Mouse (Mus musculus) liver, embryonic 16.5 days (tissue): ENCODE data around the gene D330020A13Rik. TPM values are rescaled to one million over a fixed set of nuclear protein-coding genes. Genes with fewer than 3 reads are reported as not detected.

Experiments used
- ATAC-seq: fragments of 200-750 bp; cut with Nextera tagmentation; 2 replicates; pipeline ENCODE4 v1.8.0; 2017; ENCODE audit warnings: low read depth, mild to moderate bottlenecking, moderate number of reproducible peaks, moderate library complexity
- H3K27ac ChIP-seq: fragments of 300-500 bp; sonication (generic); 2 replicates; pipeline ENCODE4 v1.5.1; 2014; ENCODE audit warnings: mild to moderate bottlenecking, low read length
- H3K27me3 ChIP-seq: fragments of 300-500 bp; sonication (generic); 2 replicates; pipeline ENCODE4 v1.6.1; 2014; ENCODE audit warnings: low read depth, low read length, mixed read lengths; ENCODE audit not compliant: control insufficient read depth, insufficient read depth
- H3K36me3 ChIP-seq: fragments of 300-500 bp; sonication (generic); 2 replicates; pipeline ENCODE4 v1.6.1; 2014; ENCODE audit warnings: mild to moderate bottlenecking; ENCODE audit not compliant: control insufficient read depth, insufficient read depth
- H3K4me1 ChIP-seq: fragments of 300-500 bp; sonication (generic); 2 replicates; pipeline ENCODE4 v1.6.1; 2014; ENCODE audit warnings: low read depth, low read length, mixed read lengths; ENCODE audit not compliant: control insufficient read depth
- H3K4me2 ChIP-seq: fragments of 300-500 bp; sonication (generic); 2 replicates; pipeline ENCODE4 v1.6.1; 2014; ENCODE audit warnings: low read depth, low read length, mixed read lengths
- H3K4me3 ChIP-seq: fragments of 300-500 bp; sonication (generic); 2 replicates; pipeline ENCODE4 v1.5.1; 2014; ENCODE audit warnings: low read depth, mild to moderate bottlenecking, low read length
- H3K9ac ChIP-seq: fragments of 300-500 bp; sonication (generic); 2 replicates; pipeline ENCODE4 v1.6.1; 2014; ENCODE audit warnings: low read depth, low read length
- H3K9me3 ChIP-seq: fragments of 300-500 bp; sonication (generic); replicated peaks from 2 replicates; pipeline ENCODE4 v1.6.1; 2016; ENCODE audit warnings: low read length; ENCODE audit not compliant: control insufficient read depth
- WGBS: fragments of 180-500 bp; shearing (Covaris S2); extraction: QIAGEN DNeasy Blood & Tissue Kit; methylation state at CpG from one replicate; pipeline ENCODE4 v1.1.7; 2014; ENCODE audit not compliant: insufficient replicate concordance; 5-methylcytosine and 5-hydroxymethylcytosine counted together
- polyA plus RNA-seq: library from polyadenylated mRNA; unstranded; fragments of >200 nt; fragmentation: Nextera tagmentation; extraction: Ambion mirVana; gene quantifications from 2 replicates; pipeline ENCODE4 v1.2.1, GENCODE M21; 2015

D330020A13Rik gene
- polyA plus RNA-seq, 1 experiment from 2014 or later, result not detected

DNA sequence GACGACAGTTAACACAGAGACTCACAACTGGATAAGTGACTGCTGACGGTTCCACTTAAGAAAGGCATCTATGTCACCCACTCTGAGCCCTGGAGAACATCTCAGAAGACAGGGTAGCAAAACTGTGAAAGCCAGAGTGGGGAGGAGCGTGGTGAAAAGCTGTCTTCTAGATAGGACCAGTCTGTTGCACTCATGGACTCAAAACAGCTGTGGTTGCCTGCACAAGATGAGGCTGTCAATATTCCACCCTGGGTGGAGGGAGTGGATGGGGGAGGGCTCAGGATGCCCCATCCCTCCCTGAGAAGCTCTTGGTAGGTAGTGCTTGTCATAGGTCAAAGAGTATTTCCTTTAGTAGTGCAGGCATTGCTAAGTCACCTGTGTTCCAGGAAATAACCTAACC is 15.6 kb downstream of the D330020A13Rik start:
- Histone ChIP-seq H3K36me3 (no peaks in the 10 kb centered on the region), H3K27ac (no peak overlapping the region), H3K4me1 (no peaks in the 10 kb centered on the region), H3K4me2 (no peak overlapping the region), H3K4me3 (no peak overlapping the region), H3K9ac (no peak overlapping the region), H3K9me3 (no peaks in the 10 kb centered on the region), H3K27me3 (no peaks in the 10 kb centered on the region)
- WGBS, result 46% methylated on average over 3 of the region's 3 CpGs
- no peak for ATAC-seq

DNA sequence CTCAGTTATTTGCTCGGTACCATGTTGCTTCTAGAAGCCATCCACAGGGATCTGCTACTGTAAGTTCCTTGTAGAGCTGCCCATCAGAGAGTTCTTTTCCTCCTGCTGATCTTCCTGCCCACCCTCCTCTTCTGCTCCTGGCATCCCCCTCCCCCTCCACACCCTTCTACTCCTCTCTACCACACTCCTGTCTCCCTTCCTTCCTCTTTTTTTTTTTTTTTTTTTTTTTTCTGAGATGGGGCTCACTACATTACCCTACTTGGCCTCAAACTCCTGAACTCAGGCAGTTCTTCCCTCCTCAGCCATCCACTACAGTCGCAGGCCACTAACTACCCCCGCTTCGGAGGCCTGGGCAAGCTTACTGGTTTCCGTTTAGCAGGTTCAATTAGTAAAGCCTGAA is 18.3 kb downstream of the D330020A13Rik start:
- WGBS, result 24% methylated on average over 5 of the region's 5 CpGs
- Histone ChIP-seq H3K4me3 (no peak overlapping the region), H3K4me2 (no peak overlapping the region), H3K4me1 (no peaks in the 10 kb centered on the region), H3K27me3 (no peaks in the 10 kb centered on the region), H3K27ac (no peak overlapping the region), H3K9ac (no peak overlapping the region), H3K9me3 (no peaks in the 10 kb centered on the region), H3K36me3 (no peaks in the 10 kb centered on the region)
- ATAC-seq, result no peak

DNA sequence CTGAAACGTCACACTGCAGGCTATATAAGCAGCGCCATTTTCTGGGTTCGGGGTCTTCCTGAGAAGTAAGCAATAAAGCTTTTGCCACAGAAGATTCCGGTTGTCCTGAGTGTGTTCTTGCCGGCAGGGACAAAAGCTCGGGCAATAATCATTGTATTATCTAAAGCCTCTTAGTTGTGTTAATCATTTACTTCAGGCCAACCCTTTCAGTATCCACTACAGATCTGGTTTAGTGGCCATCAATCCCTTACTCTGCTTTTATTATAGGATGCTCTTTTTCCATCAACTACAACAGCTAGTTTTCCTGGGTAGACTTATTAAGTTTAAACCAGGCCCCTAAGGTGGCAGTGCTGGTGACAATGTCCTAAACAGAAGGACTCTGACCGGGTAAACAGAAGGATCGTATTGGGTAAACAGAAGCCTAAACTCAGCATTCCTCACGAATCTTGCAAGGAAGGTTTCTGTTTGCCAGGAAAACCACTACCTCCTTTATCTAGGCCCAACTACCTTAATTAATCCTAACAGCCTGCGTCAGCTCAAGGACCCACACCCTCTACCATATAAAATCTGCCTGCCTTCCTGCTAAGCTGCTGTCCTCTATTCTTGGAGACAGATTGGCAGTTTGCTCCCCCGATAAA is 24.3 kb downstream of the D330020A13Rik start:
- H3K4me2 ChIP-seq, result no peak overlapping the region
- H3K27ac ChIP-seq, result no peak overlapping the region
- H3K4me1 ChIP-seq, result no peaks in the 10 kb centered on the region
- H3K9ac ChIP-seq, result no peak overlapping the region
- no peaks in the 10 kb centered on the region for H3K9me3 ChIP-seq
- WGBS, result 57% methylated on average over 11 of the region's 11 CpGs
- H3K27me3 ChIP-seq, result no peaks in the 10 kb centered on the region
- H3K36me3 ChIP-seq, result no peaks in the 10 kb centered on the region
- ATAC-seq, result no peak
- H3K4me3 ChIP-seq, result no peak overlapping the region

- no peaks in the 10 kb centered on the region for H3K9me3 ChIP-seq
- no peak overlapping the region for H3K4me2 ChIP-seq
- no peak overlapping the region for H3K4me3 ChIP-seq
- H3K27me3 ChIP-seq, result no peaks in the 10 kb centered on the region
- H3K9ac ChIP-seq, result no peak overlapping the region
- H3K27ac ChIP-seq, result no peak overlapping the region
- H3K36me3 ChIP-seq, result peaks cover 4% of the 10 kb centered on the region; the same call in 1 of the 2 replicates
- 70% methylated on average over 9 of the region's 9 CpGs for WGBS
- ATAC-seq, result no peak
- H3K4me1 ChIP-seq, result no peaks in the 10 kb centered on the region
Measured at GRCm38 (mm10) chr6:120319129-120319528, 25.0 kb downstream of the D330020A13Rik start.

GRCm38 (mm10) chr6:120320369-120320768 is 26.2 kb downstream of the D330020A13Rik start:
- Histone ChIP-seq H3K27me3 (no peaks in the 10 kb centered on the region), H3K4me3 (no peak overlapping the region), H3K9me3 (no peaks in the 10 kb centered on the region), H3K9ac (no peak overlapping the region), H3K4me1 (no peaks in the 10 kb centered on the region), H3K4me2 (no peak overlapping the region), H3K27ac (no peak overlapping the region), H3K36me3 (peaks cover 14% of the 10 kb centered on the region)
- whole genome bisulfite sequencing, result 56% methylated on average over 2 of the region's 2 CpGs
- no peak for ATAC-seq

DNA sequence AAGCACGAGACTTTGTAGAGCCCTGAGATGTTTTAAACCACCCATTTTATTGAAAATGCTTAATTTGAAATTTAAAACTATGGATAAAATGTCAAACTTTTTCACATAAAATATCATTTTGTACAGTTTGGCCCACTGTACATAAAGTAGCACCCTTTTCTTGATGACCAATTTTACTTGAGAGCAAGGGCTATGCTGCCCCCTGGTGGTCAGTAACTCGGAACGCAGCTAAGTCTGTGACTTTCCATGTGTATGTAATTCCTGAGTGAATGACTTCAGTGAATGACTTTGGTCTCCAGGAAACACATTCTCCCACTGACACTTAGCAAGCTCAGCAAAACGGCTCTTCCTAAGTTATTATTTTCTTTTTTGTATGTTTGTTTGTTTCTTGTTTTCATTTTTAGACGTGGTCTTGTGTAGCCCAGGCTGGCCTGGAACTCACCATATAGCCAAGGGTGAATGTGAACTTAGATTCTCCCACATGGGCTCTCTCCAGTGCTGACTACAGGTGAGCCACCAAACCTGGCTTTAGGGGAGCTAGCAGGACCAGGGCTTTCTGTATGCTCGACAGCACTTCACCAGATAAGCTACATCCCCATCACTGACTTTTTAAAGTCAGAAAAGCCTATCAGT is 30.2 kb downstream of the D330020A13Rik start:
- no peaks in the 10 kb centered on the region for H3K4me1 ChIP-seq
- no peak for ATAC-seq
- no peak overlapping the region for H3K4me2 ChIP-seq
- H3K27me3 ChIP-seq, result no peaks in the 10 kb centered on the region
- no peaks in the 10 kb centered on the region for H3K9me3 ChIP-seq
- no peak overlapping the region for H3K27ac ChIP-seq
- WGBS, result 29% methylated on average over 6 of the region's 6 CpGs
- no peak overlapping the region for H3K9ac ChIP-seq
- H3K36me3 ChIP-seq, result peaks cover 25% of the 10 kb centered on the region
- H3K4me3 ChIP-seq, result no peak overlapping the region

DNA sequence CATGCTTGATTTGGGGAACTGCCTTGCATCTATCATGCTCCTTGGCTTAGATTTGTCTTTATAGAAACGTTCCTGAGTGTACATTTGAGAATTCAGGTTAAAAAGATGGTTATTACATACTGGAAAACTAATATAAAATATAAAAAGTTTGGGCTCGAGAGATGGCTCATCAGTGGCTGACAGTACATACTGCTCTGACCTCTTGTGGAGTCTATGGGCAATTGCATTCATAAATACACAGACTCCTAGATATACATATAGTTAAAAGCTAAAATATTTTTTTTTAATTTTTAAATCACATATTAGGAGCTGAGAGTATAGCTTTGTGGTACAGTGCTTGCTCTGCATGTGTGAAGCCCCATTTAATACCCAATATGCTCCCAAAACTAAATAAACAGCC is 38.2 kb downstream of the D330020A13Rik start:
- Histone ChIP-seq H3K4me3 (no peak overlapping the region), H3K27me3 (no peaks in the 10 kb centered on the region), H3K9ac (no peak overlapping the region), H3K4me1 (no peaks in the 10 kb centered on the region), H3K4me2 (no peak overlapping the region), H3K9me3 (no peaks in the 10 kb centered on the region), H3K36me3 (peaks cover 56% of the 10 kb centered on the region), H3K27ac (no peak overlapping the region)
- ATAC-seq, result no peak
- 67% methylated on average over 2 of the region's 2 CpGs for WGBS

DNA sequence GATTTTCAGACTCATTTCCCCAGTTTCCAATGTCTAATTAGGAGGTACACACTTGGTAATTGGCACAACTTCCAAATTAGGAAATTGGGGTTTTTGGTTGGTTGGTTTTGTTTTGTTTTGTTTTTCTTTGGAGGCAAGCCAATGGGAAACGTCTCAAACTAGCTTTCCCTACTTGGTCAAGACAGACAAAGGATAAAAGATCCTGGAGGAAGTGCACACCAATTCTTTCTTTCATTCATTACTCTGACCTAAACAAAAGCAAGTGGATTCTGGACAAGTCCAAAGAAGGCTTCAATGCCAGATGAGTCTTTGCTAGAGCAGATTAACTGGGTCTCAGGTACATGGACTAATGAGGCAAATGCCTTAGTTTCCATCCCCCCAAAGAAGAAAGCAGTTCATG is 49.8 kb downstream of the D330020A13Rik start:
- H3K27me3 ChIP-seq, result no peaks in the 10 kb centered on the region
- H3K36me3 ChIP-seq, result peaks cover 49% of the 10 kb centered on the region
- 51% methylated on average over 1 of the region's 1 CpGs for WGBS
- no peak overlapping the region for H3K4me2 ChIP-seq
- no peaks in the 10 kb centered on the region for H3K4me1 ChIP-seq
- H3K4me3 ChIP-seq, result no peak overlapping the region
- H3K9me3 ChIP-seq, result no peaks in the 10 kb centered on the region
- ATAC-seq, result no peak
- no peak overlapping the region for H3K9ac ChIP-seq
- no peak overlapping the region for H3K27ac ChIP-seq
